Mouse (Mus musculus) intestine, embryonic 15.5 days (tissue): ENCODE measurements at regions not wholly inside any gene's neighbourhood (a gene's known extent, or its start where the extent isn't known, plus 50 kb on each side); places are given as distances from the start of the nearest gene placed in this dataset.

Experiments used
- ATAC-seq: fragments of 200-750 bp; cut with Nextera tagmentation; 2 replicates; pipeline ENCODE4 v1.8.0; 2017; ENCODE audit warnings: moderate TSS enrichment, moderate library complexity
- H3K27ac ChIP-seq: fragments of 300-500 bp; sonication (generic); 2 replicates; pipeline ENCODE4 v1.5.1; 2015; ENCODE audit warnings: mild to moderate bottlenecking, inconsistent platforms
- H3K27me3 ChIP-seq: fragments of 300-500 bp; sonication (generic); replicated peaks from 2 replicates; pipeline ENCODE4 v1.6.1; 2015; ENCODE audit warnings: inconsistent platforms
- H3K36me3 ChIP-seq: fragments of 300-500 bp; sonication (generic); 2 replicates; pipeline ENCODE4 v1.6.1; 2015; ENCODE audit warnings: inconsistent platforms
- H3K4me1 ChIP-seq: fragments of 300-500 bp; sonication (generic); replicated peaks from 2 replicates; pipeline ENCODE4 v1.6.1; 2015; ENCODE audit warnings: inconsistent platforms
- H3K4me2 ChIP-seq: fragments of 300-500 bp; sonication (generic); replicated peaks from 2 replicates; pipeline ENCODE4 v1.6.1; 2015; ENCODE audit warnings: mild to moderate bottlenecking, inconsistent platforms
- H3K4me3 ChIP-seq: fragments of 300-500 bp; sonication (generic); replicated peaks from 2 replicates; pipeline ENCODE4 v1.5.1; 2015; ENCODE audit warnings: inconsistent platforms
- H3K9ac ChIP-seq: fragments of 300-500 bp; sonication (generic); 2 replicates; pipeline ENCODE4 v1.6.1; 2015; ENCODE audit warnings: inconsistent platforms
- H3K9me3 ChIP-seq: fragments of 300-500 bp; sonication (generic); 2 replicates; pipeline ENCODE4 v1.6.1; 2016; ENCODE audit warnings: inconsistent platforms
- WGBS: fragments of 180-500 bp; shearing (Covaris S2); methylation state at CpG from one replicate; pipeline ENCODE4 v1.1.7; 2015; 5-methylcytosine and 5-hydroxymethylcytosine counted together

DNA sequence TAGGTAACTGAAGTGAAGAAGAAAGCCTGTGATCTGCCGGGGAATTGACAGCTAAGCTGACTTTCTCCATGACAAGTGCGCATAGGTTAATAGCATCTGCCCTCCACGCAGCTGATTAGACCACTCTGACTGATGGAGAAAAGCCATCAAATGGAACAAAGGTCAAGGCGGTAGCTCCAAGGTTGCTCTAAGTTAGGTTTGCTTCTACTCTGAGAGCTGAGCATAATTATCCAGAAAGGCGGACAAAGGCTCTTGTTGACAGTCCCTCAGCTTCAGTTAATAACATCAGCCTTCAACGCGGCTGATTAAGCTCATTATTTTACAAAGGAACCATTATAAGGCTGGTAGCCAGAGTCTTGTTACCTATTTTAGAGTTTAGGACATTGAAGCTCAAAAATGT is 54.0 kb upstream of the Enpep start:
- Histone ChIP-seq H3K36me3 (no peaks in the 10 kb centered on the region), H3K9me3 (no peaks in the 10 kb centered on the region), H3K9ac (no peak overlapping the region), H3K27ac (no peak overlapping the region), H3K4me1 (no peaks in the 10 kb centered on the region; the same call in 1 of the 2 replicates), H3K4me3 (no peak overlapping the region), H3K4me2 (no peak overlapping the region), H3K27me3 (no peaks in the 10 kb centered on the region)
- no peak for ATAC-seq
- 69% methylated on average over 7 of the region's 7 CpGs for WGBS

DNA sequence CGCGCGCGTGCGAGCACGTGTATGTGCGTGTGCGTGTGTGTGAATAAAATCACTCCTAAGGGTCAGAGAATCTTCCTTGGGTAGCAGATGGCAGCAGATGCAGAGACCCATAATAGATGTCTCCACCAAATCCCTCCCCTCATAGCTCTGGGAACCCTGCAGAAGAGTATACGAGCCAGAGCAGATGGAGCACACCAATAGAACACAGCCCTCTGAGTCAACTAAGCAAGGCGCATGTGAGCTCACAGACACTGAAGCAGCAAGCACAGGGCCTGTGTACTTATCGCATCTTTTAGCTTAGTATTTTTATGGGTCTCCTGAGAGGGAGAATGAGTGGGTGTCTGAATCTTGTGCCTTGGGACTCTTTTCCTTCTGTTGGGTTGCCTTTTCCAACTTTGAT is 58.0 kb upstream of the Enpep start:
- Histone ChIP-seq H3K9me3 (no peaks in the 10 kb centered on the region), H3K4me2 (no peak overlapping the region), H3K27ac (no peak overlapping the region), H3K9ac (no peak overlapping the region), H3K36me3 (no peaks in the 10 kb centered on the region), H3K4me3 (no peak overlapping the region), H3K4me1 (no peaks in the 10 kb centered on the region; the same call in 1 of the 2 replicates), H3K27me3 (no peaks in the 10 kb centered on the region)
- ATAC-seq: no peak
- WGBS: 91% methylated on average over 11 of the region's 11 CpGs

DNA sequence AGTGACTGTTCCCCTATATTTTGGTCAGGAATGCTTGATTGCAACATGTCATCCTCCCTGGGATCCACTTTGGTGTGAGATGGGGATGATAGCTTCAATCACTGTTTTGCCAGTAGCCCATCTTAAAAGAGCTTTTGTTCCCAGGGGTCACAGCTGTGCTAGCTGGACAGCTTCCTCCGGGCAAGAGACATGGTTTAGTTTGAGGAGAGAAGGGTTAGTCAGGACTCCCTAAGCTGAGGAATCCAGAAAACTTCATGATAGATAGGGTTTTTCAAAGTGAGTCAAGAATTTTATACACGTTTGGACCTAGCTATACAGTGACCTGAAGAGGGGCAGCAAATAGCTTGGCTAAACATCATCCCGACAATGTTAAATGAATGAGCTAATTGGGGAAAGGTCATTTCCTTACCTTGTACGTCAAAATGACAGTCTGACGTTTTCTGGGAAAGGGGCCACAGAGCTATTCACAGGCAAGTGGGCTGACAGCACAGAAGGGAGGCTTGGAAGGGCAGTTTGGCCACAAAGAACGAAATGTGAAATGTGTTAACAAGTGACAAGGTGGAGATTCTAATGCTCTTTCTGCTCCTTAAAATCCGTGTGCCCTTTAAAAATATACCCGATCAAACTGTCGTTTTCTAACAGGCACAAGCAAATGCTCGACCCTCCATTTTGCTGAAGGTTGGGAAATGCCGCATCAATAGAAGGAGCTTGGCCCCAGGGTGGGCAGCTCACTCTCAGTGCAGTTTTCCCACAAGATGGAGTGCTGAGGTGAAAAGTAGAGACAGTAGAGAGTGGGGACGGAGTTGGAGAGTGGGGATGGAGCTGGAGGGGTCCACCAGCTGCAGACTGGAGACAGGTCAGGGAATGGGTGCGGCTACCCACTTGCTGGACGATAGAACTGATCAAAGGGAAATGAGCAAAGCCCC is 59.6 kb upstream of the Enpep start:
- Histone ChIP-seq H3K9me3 (no peaks in the 10 kb centered on the region), H3K27ac (no peak overlapping the region), H3K4me2 (no peak overlapping the region), H3K27me3 (no peaks in the 10 kb centered on the region), H3K4me1 (no peaks in the 10 kb centered on the region), H3K9ac (no peak overlapping the region), H3K4me3 (no peak overlapping the region), H3K36me3 (no peaks in the 10 kb centered on the region)
- ATAC-seq: no peak
- 61% methylated on average over 14 of the region's 14 CpGs for WGBS

DNA sequence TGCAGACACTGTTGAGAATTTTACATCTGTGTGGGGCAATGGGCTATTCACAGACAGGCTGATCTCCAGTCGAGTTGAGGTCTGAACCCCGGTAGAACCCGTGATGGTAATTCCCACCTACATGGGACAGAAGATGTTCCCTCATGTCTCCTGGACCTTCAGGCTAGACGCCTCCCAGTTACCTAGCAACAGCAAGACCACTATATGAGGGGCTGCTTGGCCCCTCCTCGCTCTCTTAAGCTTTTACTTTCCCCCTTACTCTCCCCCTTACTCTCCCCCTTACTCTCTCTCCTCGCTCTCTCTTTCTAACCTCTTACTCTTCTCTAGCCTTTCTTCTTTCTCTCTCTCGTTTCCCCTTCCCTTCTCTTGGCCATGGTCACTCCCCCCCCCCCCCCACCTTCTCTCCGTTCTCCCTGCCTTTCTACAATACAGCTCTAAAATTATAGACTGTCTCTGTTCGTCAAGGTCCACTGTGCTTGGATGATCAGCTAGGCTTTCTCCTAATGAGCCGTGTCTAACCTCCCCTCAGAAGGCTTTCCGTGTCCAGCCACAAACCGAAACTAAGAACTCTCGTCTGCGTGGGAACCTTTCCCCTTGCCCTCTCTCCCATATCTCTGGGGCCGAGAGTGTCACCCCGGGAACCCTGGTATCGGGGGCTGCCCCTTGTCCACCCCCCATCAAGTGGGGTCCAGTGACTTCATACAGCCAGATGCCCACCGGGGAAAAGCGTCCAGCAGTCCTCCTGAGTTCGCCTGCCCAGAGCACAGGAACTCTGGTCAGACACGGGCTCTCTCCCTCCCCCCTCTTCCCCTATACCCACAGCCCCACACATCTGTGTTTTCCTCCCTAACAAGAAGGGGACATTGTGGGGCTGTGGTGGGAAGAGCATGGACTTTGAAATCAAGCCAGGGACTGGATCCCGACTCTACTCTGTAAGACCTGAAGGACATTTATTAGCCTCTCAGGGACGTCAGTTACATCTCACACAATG is 60.6 kb upstream of the Enpep start:
- Histone ChIP-seq H3K36me3 (no peaks in the 10 kb centered on the region), H3K27ac (no peak overlapping the region), H3K4me2 (0 out of 2 replicates have a peak overlapping the region, but pooled peaks have one; percentile 4), H3K27me3 (no peaks in the 10 kb centered on the region), H3K9me3 (no peaks in the 10 kb centered on the region), H3K4me1 (no peaks in the 10 kb centered on the region), H3K4me3 (0 out of 2 replicates have a peak overlapping the region, but pooled peaks have one; percentile 11), H3K9ac (no peak overlapping the region)
- 83% methylated on average over 23 of the region's 23 CpGs for WGBS
- 0 out of 2 replicates have a peak, but pooled peaks have one; percentile 15 for ATAC-seq

DNA sequence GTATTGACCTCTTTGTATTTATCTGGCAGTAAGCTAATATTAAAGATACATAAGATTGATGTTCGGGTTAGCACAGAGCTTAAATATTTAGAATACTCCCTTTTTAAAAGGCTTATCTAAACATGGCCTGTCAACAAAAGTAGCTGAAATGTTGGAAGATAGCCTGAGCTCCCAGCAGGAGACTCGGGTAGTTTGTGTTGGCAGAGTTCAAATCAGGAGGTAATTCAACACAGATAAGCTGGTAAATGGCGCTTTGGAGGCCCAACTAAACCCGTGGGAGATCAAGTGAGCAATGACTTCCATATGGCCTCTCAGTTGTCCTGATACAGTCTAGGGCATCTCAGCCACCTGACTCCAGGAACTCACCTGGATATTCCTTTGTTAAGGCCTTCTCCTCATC is 65.0 kb upstream of the Enpep start:
- H3K4me3 ChIP-seq: no peak overlapping the region
- no peak overlapping the region for H3K4me2 ChIP-seq
- 46% methylated on average over 4 of the region's 4 CpGs for WGBS
- H3K27me3 ChIP-seq: no peaks in the 10 kb centered on the region
- H3K27ac ChIP-seq: no peak overlapping the region
- no peaks in the 10 kb centered on the region for H3K9me3 ChIP-seq
- H3K4me1 ChIP-seq: no peaks in the 10 kb centered on the region
- ATAC-seq: no peak
- no peaks in the 10 kb centered on the region for H3K36me3 ChIP-seq
- no peak overlapping the region for H3K9ac ChIP-seq

DNA sequence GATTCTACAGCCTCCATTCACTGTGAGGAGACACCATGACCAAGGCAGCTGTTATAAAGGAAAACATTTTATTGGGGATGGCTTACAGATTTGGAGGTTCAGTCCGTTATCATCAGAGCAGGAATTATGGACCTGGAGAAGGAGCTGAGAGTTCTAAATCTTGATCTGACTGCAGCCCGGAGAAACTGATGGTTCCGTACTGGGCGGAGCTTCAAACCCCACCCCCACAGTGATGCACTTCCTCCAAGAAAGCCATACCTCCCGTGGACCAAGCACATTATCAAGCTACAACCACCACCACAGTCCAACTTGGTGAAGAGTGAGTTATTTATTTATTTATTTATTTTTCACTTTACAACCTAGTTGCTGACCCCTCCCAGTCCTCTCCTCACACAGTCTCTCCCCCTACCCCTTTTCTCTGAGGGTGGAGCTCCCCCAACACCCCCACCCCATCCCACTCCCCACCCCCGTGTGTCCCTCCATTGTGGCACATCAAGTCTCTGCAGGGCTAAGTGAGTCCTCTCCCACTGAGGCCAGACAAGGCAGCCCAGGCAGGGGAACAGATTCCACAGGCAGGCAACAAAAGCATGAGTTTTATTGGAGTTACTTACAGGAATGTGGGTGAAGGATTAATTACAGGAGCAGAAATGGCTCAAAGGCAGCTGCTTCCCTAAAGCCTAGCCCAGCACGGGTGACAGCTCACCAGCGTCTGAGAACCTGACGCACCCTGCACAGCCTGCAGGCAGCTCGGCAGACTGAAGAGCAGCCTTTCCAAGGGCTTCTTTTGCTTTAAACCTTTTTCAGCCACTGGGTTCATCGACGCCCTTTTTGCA is 67.8 kb upstream of the Enpep start:
- no peak for ATAC-seq
- Histone ChIP-seq H3K4me2 (no peak overlapping the region), H3K4me3 (no peak overlapping the region), H3K9me3 (no peaks in the 10 kb centered on the region), H3K27ac (no peak overlapping the region), H3K36me3 (no peaks in the 10 kb centered on the region), H3K27me3 (no peaks in the 10 kb centered on the region), H3K9ac (no peak overlapping the region), H3K4me1 (no peaks in the 10 kb centered on the region)
- WGBS: 79% methylated on average over 12 of the region's 12 CpGs

DNA sequence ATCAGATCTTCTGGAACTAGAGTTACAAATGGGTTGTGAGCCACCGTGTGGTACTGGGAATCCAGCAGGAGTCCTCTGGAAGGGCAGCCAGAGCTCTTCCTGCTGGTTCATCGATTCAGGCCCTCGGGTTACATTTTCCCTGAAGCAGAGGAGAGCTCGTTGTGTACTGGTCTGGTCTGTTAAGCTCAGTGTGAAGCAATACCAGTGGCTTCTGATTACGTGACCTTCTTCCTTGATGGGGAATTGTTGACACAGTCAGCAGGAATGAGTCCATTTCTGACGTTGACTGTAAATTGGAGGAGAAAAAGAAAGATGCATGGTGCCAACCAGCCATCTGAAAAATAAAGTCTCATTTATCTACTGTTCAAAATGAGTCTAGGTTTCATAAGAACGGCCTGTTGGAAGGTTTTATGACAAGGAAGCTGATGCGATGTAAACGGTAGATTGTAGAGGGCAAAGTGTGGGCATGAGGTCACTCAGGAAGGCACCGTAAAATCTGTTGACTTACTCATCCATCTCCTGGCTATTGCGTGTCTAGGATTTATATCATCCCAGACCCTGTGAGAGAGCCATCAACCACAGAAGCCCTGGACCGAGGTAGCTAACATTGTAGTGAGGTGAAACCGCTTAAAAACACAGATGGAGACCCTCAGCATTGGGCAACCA is 79.0 kb upstream of the Enpep start:
- Histone ChIP-seq H3K9ac (no peak overlapping the region), H3K27ac (no peak overlapping the region), H3K4me2 (no peak overlapping the region), H3K4me1 (no peaks in the 10 kb centered on the region), H3K9me3 (no peaks in the 10 kb centered on the region), H3K4me3 (no peak overlapping the region), H3K27me3 (no peaks in the 10 kb centered on the region), H3K36me3 (no peaks in the 10 kb centered on the region)
- peak; percentile 68 for ATAC-seq
- WGBS: 76% methylated on average over 13 of the region's 13 CpGs

DNA sequence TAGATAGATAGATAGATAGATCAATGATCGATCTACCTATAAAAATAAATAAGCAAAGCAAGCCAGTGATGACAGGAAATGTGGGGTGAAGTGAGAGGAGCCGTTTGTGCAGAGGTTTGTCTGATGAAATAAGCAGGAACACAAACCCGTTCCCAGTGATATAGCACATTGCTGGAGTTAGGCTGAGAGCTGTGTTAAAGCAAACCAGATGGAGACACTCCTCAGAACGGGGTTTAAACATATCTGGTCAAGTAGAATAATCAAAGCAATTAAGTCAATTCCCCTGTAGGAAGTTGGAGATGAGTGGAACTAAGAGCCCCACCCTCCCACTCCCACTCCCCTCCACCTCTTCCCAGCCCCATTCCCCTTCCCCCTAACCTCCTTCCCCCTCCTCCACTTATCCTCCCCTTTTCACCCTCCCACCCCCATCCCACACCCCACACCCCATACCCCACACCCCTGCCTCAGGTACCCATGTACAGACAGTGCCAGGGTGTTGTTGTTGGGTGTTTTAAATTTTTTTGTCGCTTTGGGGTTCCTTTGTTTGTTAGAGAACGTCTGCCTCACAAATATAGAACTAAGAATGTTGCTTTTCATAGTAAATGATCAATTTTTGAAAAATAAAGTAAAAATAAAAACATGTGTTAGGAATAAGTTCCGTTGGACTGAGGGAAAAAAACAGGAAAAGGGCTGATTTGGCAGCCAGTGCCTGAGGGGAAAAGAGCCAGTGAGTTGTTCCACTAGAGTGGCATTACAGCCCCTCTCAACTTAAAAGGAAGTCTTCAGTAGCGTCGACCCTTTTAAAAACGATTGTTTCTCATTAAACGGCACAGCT is 79.8 kb upstream of the Enpep start:
- ATAC-seq: no peak
- 69% methylated on average over 11 of the region's 11 CpGs for WGBS
- no peaks in the 10 kb centered on the region for H3K4me1 ChIP-seq

DNA sequence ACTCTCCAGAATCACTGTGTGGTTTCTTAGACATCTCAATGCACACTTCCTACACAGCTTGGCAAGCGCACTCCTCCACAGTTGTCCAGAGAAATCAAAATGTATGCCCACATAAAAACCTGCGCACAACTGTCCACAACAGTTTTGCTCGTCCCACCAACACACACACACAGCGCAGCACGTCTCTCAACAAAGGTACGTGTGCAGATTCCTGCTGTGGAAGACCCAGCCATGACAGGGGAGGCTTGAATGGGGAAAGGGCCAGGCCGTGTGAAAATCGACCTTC is 80.4 kb upstream of the Enpep start:
- Histone ChIP-seq H3K4me3 (no peak overlapping the region), H3K27ac (no peak overlapping the region), H3K9ac (no peak overlapping the region), H3K4me2 (no peak overlapping the region), H3K9me3 (no peaks in the 10 kb centered on the region), H3K27me3 (no peaks in the 10 kb centered on the region), H3K4me1 (no peaks in the 10 kb centered on the region), H3K36me3 (no peaks in the 10 kb centered on the region)
- no peak for ATAC-seq
- WGBS: 92% methylated on average over 8 of the region's 8 CpGs

More for the DNA sequence above, 79.8 kb upstream of the Enpep start:
- Histone ChIP-seq H3K27ac (no peak overlapping the region), H3K4me2 (no peak overlapping the region), H3K36me3 (no peaks in the 10 kb centered on the region), H3K27me3 (no peaks in the 10 kb centered on the region), H3K9me3 (no peaks in the 10 kb centered on the region), H3K9ac (no peak overlapping the region), H3K4me3 (no peak overlapping the region)

DNA sequence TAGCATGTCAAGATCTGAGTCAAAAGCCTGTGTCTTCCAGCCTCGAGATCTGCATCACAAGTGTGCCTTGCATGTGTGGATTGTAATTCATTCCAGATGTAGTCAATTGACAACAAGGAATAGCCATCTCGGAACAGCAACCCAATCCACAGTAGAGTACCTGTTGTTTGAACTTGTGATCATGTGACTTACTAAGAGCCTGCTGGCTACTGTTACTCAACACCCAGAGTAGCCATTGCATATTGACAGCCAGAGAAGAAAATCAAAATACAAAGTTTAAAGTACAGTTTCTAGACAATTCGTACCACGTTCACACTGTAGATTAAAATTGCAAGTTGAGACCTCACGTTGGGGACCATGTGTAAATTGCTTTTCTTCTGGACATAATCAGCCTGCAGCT is 83.1 kb upstream of the Enpep start:
- H3K9me3 ChIP-seq: no peaks in the 10 kb centered on the region
- no peak overlapping the region for H3K4me3 ChIP-seq
- no peak for ATAC-seq
- no peak overlapping the region for H3K4me2 ChIP-seq
- H3K36me3 ChIP-seq: no peaks in the 10 kb centered on the region
- no peaks in the 10 kb centered on the region for H3K27me3 ChIP-seq
- H3K9ac ChIP-seq: no peak overlapping the region
- H3K4me1 ChIP-seq: no peaks in the 10 kb centered on the region
- WGBS: 84% methylated on average over 5 of the region's 5 CpGs
- H3K27ac ChIP-seq: no peak overlapping the region

DNA sequence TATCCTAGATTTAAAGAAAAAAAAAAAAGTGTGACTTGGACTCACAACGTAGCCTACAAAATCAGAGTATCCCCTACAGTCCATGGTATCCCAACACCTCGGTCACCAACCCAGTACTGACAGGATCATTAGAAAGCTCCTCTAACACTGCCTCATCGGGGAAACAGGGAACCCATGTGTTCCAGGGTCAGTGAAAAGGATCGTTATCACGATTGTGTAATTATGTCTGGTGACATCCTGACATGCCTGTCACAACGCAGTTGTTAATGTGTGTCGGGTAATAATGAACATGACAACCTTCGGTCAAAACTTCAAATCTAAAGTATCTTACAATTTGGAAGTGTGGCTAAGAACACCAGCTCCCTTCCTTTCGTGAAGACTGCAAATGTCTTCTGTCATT is 83.8 kb upstream of the Enpep start:
- H3K4me3 ChIP-seq: no peak overlapping the region
- no peaks in the 10 kb centered on the region for H3K9me3 ChIP-seq
- no peak overlapping the region for H3K4me2 ChIP-seq
- no peak overlapping the region for H3K9ac ChIP-seq
- H3K27ac ChIP-seq: no peak overlapping the region
- no peak for ATAC-seq
- 90% methylated on average over 9 of the region's 9 CpGs for WGBS
- no peaks in the 10 kb centered on the region for H3K36me3 ChIP-seq
- H3K27me3 ChIP-seq: no peaks in the 10 kb centered on the region
- no peaks in the 10 kb centered on the region for H3K4me1 ChIP-seq
